Mouse (Mus musculus) hindbrain, embryonic 13.5 days (tissue): ENCODE data around the gene Cd48. TPM values are rescaled to one million over a fixed set of nuclear protein-coding genes. Genes with fewer than 3 reads are reported as not detected.
"Not testable (repeated sequence)": the region's sequence is repeated elsewhere in the genome, so short reads cannot be mapped to it uniquely, and the experiment has no call there.

Source experiments
- ATAC-seq: fragments of 200-750 bp; cut with Nextera tagmentation; 2 replicates; pipeline ENCODE4 v1.8.0; 2017; ENCODE audit warnings: moderate TSS enrichment; ENCODE audit not compliant: low FRiP score
- H3K27ac ChIP-seq: fragments of 300-500 bp; sonication (generic); 2 replicates; pipeline ENCODE4 v1.5.1; 2015; ENCODE audit warnings: inconsistent platforms, mild to moderate bottlenecking, moderate library complexity
- H3K27me3 ChIP-seq: fragments of 300-500 bp; sonication (generic); 2 replicates; pipeline ENCODE4 v1.6.1; 2015; ENCODE audit warnings: mild to moderate bottlenecking, inconsistent platforms
- H3K36me3 ChIP-seq: fragments of 300-500 bp; sonication (generic); 2 replicates; pipeline ENCODE4 v1.6.1; 2015; ENCODE audit warnings: mild to moderate bottlenecking, inconsistent platforms
- H3K4me1 ChIP-seq: fragments of 300-500 bp; sonication (generic); replicated peaks from 2 replicates; pipeline ENCODE4 v1.6.1; 2015; ENCODE audit warnings: inconsistent platforms
- H3K4me2 ChIP-seq: fragments of 300-500 bp; sonication (generic); 2 replicates; pipeline ENCODE4 v1.6.1; 2015; ENCODE audit warnings: inconsistent platforms, mild to moderate bottlenecking, moderate library complexity
- H3K4me3 ChIP-seq: fragments of 300-500 bp; sonication (generic); 2 replicates; pipeline ENCODE4 v1.5.1; 2015; ENCODE audit warnings: mild to moderate bottlenecking, inconsistent platforms
- H3K9ac ChIP-seq: fragments of 300-500 bp; sonication (generic); 2 replicates; pipeline ENCODE4 v1.6.1; 2015; ENCODE audit warnings: mild to moderate bottlenecking, inconsistent platforms
- H3K9me3 ChIP-seq: fragments of 300-500 bp; sonication (generic); 2 replicates; pipeline ENCODE4 v1.6.1; 2016; ENCODE audit warnings: inconsistent platforms
- WGBS: fragments of 180-500 bp; shearing (Covaris S2); methylation state at CpG from one replicate; pipeline ENCODE4 v1.1.7; 2015; 5-methylcytosine and 5-hydroxymethylcytosine counted together
- polyA plus RNA-seq: library from polyadenylated mRNA; unstranded; fragments of >200 nt; fragmentation: Nextera tagmentation; extraction: Ambion mirVana; gene quantifications from 2 replicates; pipeline ENCODE4 v1.2.1, GENCODE M21; 2015

Cd48 gene
- polyA plus RNA-seq, 1 experiment from 2014 or later = 1.1 TPM

GRCm38 (mm10) chr1:171663757-171664156 lies 18.1 kb upstream of the Cd48 start:
- no peak overlapping the region for H3K9ac ChIP-seq
- 86% methylated on average over 2 of the region's 2 CpGs for whole genome bisulfite sequencing
- H3K27me3 ChIP-seq = no peaks in the 10 kb centered on the region
- H3K36me3 ChIP-seq = no peaks in the 10 kb centered on the region
- H3K4me3 ChIP-seq = no peak overlapping the region
- no peak overlapping the region for H3K27ac ChIP-seq
- H3K9me3 ChIP-seq = no peaks in the 10 kb centered on the region
- H3K4me2 ChIP-seq = no peak overlapping the region
- no peaks in the 10 kb centered on the region for H3K4me1 ChIP-seq
- ATAC-seq = no peak

GRCm38 (mm10) chr1:171666350-171666749 lies 15.5 kb upstream of the Cd48 start:
- H3K4me1 ChIP-seq = no peaks in the 10 kb centered on the region
- no peak overlapping the region for H3K9ac ChIP-seq
- ATAC-seq = no peak
- H3K9me3 ChIP-seq = no peaks in the 10 kb centered on the region
- 88% methylated on average over 6 of the region's 6 CpGs for WGBS
- H3K4me2 ChIP-seq = no peak overlapping the region
- no peak overlapping the region for H3K27ac ChIP-seq
- no peaks in the 10 kb centered on the region for H3K36me3 ChIP-seq
- H3K4me3 ChIP-seq = no peak overlapping the region
- no peaks in the 10 kb centered on the region for H3K27me3 ChIP-seq

GRCm38 (mm10) chr1:171667160-171667559 lies 14.6 kb upstream of the Cd48 start:
- 81% methylated on average over 1 of the region's 1 CpGs for WGBS
- H3K4me3 ChIP-seq = no peak overlapping the region
- no peaks in the 10 kb centered on the region for H3K4me1 ChIP-seq
- no peak overlapping the region for H3K4me2 ChIP-seq
- no peaks in the 10 kb centered on the region for H3K9me3 ChIP-seq
- H3K27ac ChIP-seq = no peak overlapping the region
- no peaks in the 10 kb centered on the region for H3K27me3 ChIP-seq
- ATAC-seq = no peak
- H3K9ac ChIP-seq = no peak overlapping the region
- no peaks in the 10 kb centered on the region for H3K36me3 ChIP-seq

GRCm38 (mm10) chr1:171672451-171672850 lies 9.4 kb upstream of the Cd48 start:
- H3K9me3 ChIP-seq, H3K4me2 ChIP-seq, H3K27me3 ChIP-seq, H3K4me1 ChIP-seq, H3K27ac ChIP-seq, H3K9ac ChIP-seq, H3K4me3 ChIP-seq, H3K36me3 ChIP-seq, ATAC-seq: not testable (repeated sequence)
- 89% methylated on average over 2 of the region's 2 CpGs for WGBS

- Histone ChIP-seq H3K4me1 (no peaks in the 10 kb centered on the region), H3K4me2 (no peak overlapping the region), H3K9ac (no peak overlapping the region), H3K9me3 (no peaks in the 10 kb centered on the region), H3K27me3 (no peaks in the 10 kb centered on the region), H3K4me3 (no peak overlapping the region), H3K36me3 (no peaks in the 10 kb centered on the region), H3K27ac (no peak overlapping the region)
- ATAC-seq = no peak
- WGBS = 72% methylated on average over 5 of the region's 5 CpGs
Observed at GRCm38 (mm10) chr1:171672854-171673475, 8.8 kb upstream of the Cd48 start.

GRCm38 (mm10) chr1:171674467-171674866 lies 7.3 kb upstream of the Cd48 start:
- Histone ChIP-seq H3K9me3 (no peaks in the 10 kb centered on the region), H3K4me1 (no peaks in the 10 kb centered on the region), H3K9ac (no peak overlapping the region), H3K4me3 (no peak overlapping the region), H3K4me2 (no peak overlapping the region), H3K36me3 (no peaks in the 10 kb centered on the region), H3K27me3 (no peaks in the 10 kb centered on the region), H3K27ac (no peak overlapping the region)
- no peak for ATAC-seq
- 86% methylated on average over 1 of the region's 1 CpGs for WGBS

- Histone ChIP-seq H3K9ac (no peak overlapping the region), H3K4me2 (no peak overlapping the region), H3K36me3 (no peaks in the 10 kb centered on the region), H3K4me3 (no peak overlapping the region), H3K27ac (no peak overlapping the region), H3K27me3 (no peaks in the 10 kb centered on the region), H3K4me1 (no peaks in the 10 kb centered on the region), H3K9me3 (no peaks in the 10 kb centered on the region)
- ATAC-seq = no peak
- WGBS = 90% methylated on average over 1 of the region's 1 CpGs
Observed at GRCm38 (mm10) chr1:171677721-171678120, 4.1 kb upstream of the Cd48 start.

- ATAC-seq = no peak
- Histone ChIP-seq H3K4me3 (no peak overlapping the region), H3K36me3 (no peaks in the 10 kb centered on the region), H3K4me2 (no peak overlapping the region), H3K9me3 (no peaks in the 10 kb centered on the region), H3K9ac (no peak overlapping the region), H3K27ac (no peak overlapping the region), H3K27me3 (no peaks in the 10 kb centered on the region), H3K4me1 (no peaks in the 10 kb centered on the region)
- 93% methylated on average over 7 of the region's 7 CpGs for WGBS
Observed at GRCm38 (mm10) chr1:171681009-171681408, 800 bp upstream of the Cd48 start.

GRCm38 (mm10) chr1:171684923-171685322 lies 3.1 kb downstream of the Cd48 start:
- Histone ChIP-seq H3K27ac (no peak overlapping the region), H3K9ac (no peak overlapping the region), H3K36me3 (no peaks in the 10 kb centered on the region), H3K9me3 (no peaks in the 10 kb centered on the region), H3K4me2 (no peak overlapping the region), H3K4me3 (no peak overlapping the region), H3K4me1 (no peaks in the 10 kb centered on the region), H3K27me3 (no peaks in the 10 kb centered on the region)
- ATAC-seq = no peak
- WGBS = 93% methylated on average over 9 of the region's 9 CpGs

GRCm38 (mm10) chr1:171687320-171687719 lies 5.5 kb downstream of the Cd48 start:
- no peak for ATAC-seq
- Histone ChIP-seq H3K9me3 (no peaks in the 10 kb centered on the region), H3K4me2 (no peak overlapping the region), H3K27ac (no peak overlapping the region), H3K9ac (no peak overlapping the region), H3K27me3 (no peaks in the 10 kb centered on the region), H3K4me1 (no peaks in the 10 kb centered on the region), H3K4me3 (no peak overlapping the region), H3K36me3 (no peaks in the 10 kb centered on the region)
- WGBS = 89% methylated on average over 4 of the region's 4 CpGs

- H3K9ac ChIP-seq = no peak overlapping the region
- H3K27me3 ChIP-seq = no peaks in the 10 kb centered on the region
- H3K27ac ChIP-seq = no peak overlapping the region
- H3K4me3 ChIP-seq = no peak overlapping the region
- H3K4me1 ChIP-seq = no peaks in the 10 kb centered on the region
- no peak overlapping the region for H3K4me2 ChIP-seq
- no peak for ATAC-seq
- H3K36me3 ChIP-seq = no peaks in the 10 kb centered on the region
- H3K9me3 ChIP-seq = no peaks in the 10 kb centered on the region
- 94% methylated on average over 1 of the region's 1 CpGs for WGBS
Observed at GRCm38 (mm10) chr1:171693918-171694317, 12.1 kb downstream of the Cd48 start.

GRCm38 (mm10) chr1:171698983-171699382 lies 17.2 kb downstream of the Cd48 start:
- 23% methylated on average over 6 of the region's 6 CpGs for WGBS
- ATAC-seq = no peak
- H3K36me3 ChIP-seq = no peaks in the 10 kb centered on the region

GRCm38 (mm10) chr1:171713736-171714135 lies 31.9 kb downstream of the Cd48 start:
- not testable (repeated sequence) for H3K27ac ChIP-seq, ATAC-seq, H3K9me3 ChIP-seq, H3K4me2 ChIP-seq, H3K27me3 ChIP-seq, H3K9ac ChIP-seq, H3K4me3 ChIP-seq, H3K36me3 ChIP-seq, H3K4me1 ChIP-seq
- 97% methylated on average over 1 of the region's 1 CpGs for WGBS

More at GRCm38 (mm10) chr1:171698983-171699382, 17.2 kb downstream of the Cd48 start:
- H3K4me1 ChIP-seq = no peaks in the 10 kb centered on the region
- H3K9me3 ChIP-seq = no peaks in the 10 kb centered on the region
- no peak overlapping the region for H3K4me3 ChIP-seq
- no peak overlapping the region for H3K4me2 ChIP-seq
- no peak overlapping the region for H3K9ac ChIP-seq
- H3K27ac ChIP-seq = no peak overlapping the region
- no peaks in the 10 kb centered on the region for H3K27me3 ChIP-seq
